Mouse (Mus musculus) brain, embryonic 14.5 days (tissue): ENCODE measurements around the gene Psmb10.

Experiments
- CTCF ChIP-seq: fragments of 200-500 bp; IDR thresholded peaks from 2 replicates; pipeline ENCODE4 v1.5.1; 2012; ENCODE audit warnings: inconsistent platforms, mild to moderate bottlenecking, moderate library complexity, borderline replicate concordance; ENCODE audit not compliant: insufficient read depth, insufficient read length; ENCODE audit errors: extremely low read depth
- POLR2A ChIP-seq: fragments of 200-500 bp; IDR thresholded peaks from 2 replicates; pipeline ENCODE4 v1.6.1; 2012; ENCODE audit warnings: mild to moderate bottlenecking, inconsistent platforms, borderline replicate concordance; ENCODE audit not compliant: poor library complexity, insufficient read depth, insufficient read length, severe bottlenecking; ENCODE audit errors: extremely low read depth

GRCm38 (mm10) chr8:105964506-105965265, 26.4 kb upstream of the Psmb10 start:
- no peak for TF ChIP-seq POLR2A
- no peak for TF ChIP-seq CTCF
